Mouse (Mus musculus) C2C12 (cell line): ENCODE data around the gene Mettl26.

Source experiments
- CEBPB ChIP-seq: IDR thresholded peaks from one replicate; pipeline ENCODE4 v1.6.1; 2011; ENCODE audit warnings: low read depth, mild to moderate bottlenecking, control low read depth, moderate library complexity
- CTCF ChIP-seq: IDR thresholded peaks from one replicate; pipeline ENCODE4 v1.5.1; 2011; ENCODE audit not compliant: control insufficient read depth, insufficient read depth, insufficient read length
- FOSL1 ChIP-seq: IDR thresholded peaks from one replicate; pipeline ENCODE4 v1.8.0; 2011; ENCODE audit warnings: mild to moderate bottlenecking, low read length; ENCODE audit not compliant: poor library complexity, insufficient read depth, severe bottlenecking
- MAX ChIP-seq: IDR thresholded peaks from one replicate; pipeline ENCODE4 v1.6.1; 2011; ENCODE audit warnings: mild to moderate bottlenecking, control low read depth
- MYOD1 ChIP-seq: IDR thresholded peaks from one replicate; pipeline ENCODE4 v1.6.1; 2011; ENCODE audit warnings: low read depth; ENCODE audit not compliant: control insufficient read depth, insufficient read length
- MYOG ChIP-seq: IDR thresholded peaks from one replicate; pipeline ENCODE4 v1.6.1; 2011; ENCODE audit not compliant: control insufficient read depth, insufficient read length; ENCODE audit errors: extremely low read depth
- USF1 ChIP-seq: IDR thresholded peaks from one replicate; pipeline ENCODE4 v1.6.1; 2011; ENCODE audit warnings: low read depth, mild to moderate bottlenecking, control low read depth, moderate library complexity

GRCm38 (mm10) chr17:25893975-25894617 is 19.2 kb downstream of the Mettl26 start:
- no peak for TF ChIP-seq USF1
- peak; percentile 78 for TF ChIP-seq CTCF
- no peak for TF ChIP-seq FOSL1
- TF ChIP-seq MAX = no peak
- no peak for TF ChIP-seq CEBPB
- TF ChIP-seq MYOG = no peak
- peak; percentile 81 for TF ChIP-seq MYOD1
